Mouse (Mus musculus): ENCODE data around the gene Gm20075. TPM values are rescaled to one million over a fixed set of nuclear protein-coding genes. Genes with fewer than 3 reads are reported as not detected.
"Not testable (repeated sequence)": the region's sequence is repeated elsewhere in the genome, so short reads cannot be mapped to it uniquely, and the experiment has no call there.

The Gm20075 gene
- 28.4 and 29.3 TPM in 2 replicates for polyA plus RNA-seq (2015; fragmentation: Nextera tagmentation; extraction: Ambion mirVana)

DNA sequence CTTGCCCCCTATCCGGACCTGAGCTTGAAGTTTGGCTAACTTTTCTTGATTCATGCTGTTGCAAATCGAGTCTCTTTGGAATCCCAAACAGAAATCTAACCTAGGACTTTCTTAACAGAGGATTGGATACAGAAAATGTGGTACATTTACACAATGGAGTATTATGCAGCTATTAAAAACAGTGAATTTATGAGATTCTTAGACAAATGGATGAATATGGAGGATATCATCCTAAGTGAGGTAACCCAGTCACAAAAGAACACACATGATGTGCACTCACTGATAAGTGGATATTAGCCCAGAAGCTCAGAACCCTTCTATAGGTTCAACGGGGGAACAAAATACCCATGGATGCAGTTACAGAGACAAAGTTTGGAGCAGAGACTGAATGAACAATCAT, at the start of gene Gm20075:
Gm20075 (minus strand) TSS at position 101 of the 400 bp plus-strand sequence.
- not testable (repeated sequence) for DNase-seq (ENCODE audit: low spot score)

DNA sequence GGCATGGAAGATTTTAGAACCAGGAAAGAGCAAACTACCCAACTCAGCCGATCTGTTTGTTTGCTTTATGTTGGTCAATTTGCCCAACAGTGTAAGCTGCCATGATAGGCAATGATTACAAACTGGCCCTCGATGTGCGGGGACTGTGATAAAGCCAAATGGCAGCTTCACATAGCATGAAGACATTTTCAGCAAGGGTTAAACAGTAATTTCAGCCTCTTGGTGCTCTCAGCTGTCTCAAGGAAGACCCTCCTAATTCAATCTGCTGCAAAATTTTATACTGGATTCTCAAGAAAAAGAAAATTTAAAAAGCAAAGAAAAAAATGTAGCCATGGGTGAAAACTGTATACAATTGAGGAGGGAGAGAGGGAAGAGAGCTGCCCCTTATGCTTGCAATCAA, 47.9 kb upstream of the Gm20075 start:
- no peak for DNase-seq (ENCODE audit: low spot score)

DNA sequence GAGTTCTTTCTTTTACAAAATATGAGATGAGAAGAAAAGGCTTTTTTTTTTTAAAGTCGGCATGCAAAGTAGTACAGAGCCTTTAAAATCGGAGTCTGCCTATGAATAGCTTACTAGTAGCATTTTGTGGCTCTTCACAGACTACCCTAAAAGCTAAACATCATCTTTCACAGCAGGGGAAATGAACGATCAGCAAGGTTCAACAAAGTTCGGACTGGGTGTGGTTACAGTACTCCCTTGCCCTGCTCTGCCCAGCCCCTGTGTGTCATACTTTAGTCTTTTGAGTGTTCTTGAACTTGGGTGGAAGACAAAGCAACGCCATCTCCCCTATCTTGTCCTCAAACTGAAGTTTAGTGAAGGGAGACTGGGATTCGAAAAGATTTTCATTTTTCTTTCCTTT, 45.5 kb upstream of the Gm20075 start:
- no peak for DNase-seq (ENCODE audit: low spot score)

DNA sequence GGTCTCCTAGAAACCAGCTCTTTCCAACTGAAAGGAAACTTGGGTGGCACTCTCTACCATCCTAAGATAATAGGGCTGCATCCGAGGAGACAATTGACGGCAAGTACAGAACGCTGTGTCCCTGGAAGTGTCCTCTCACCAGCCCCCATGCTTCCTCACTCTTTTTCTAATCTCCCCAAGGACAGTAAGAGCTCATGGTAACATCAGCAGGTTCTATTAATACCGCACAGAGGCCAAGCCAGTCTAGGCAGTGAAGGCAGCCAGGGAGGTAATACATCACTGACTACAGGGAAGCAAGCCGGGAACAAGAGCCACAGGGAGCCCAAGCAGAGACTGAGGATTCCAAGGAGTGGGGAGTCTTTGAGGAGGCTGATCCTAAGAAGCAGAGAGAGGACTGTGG, 43.8 kb upstream of the Gm20075 start:
- DNase-seq (ENCODE audit: low spot score) = no peak

DNA sequence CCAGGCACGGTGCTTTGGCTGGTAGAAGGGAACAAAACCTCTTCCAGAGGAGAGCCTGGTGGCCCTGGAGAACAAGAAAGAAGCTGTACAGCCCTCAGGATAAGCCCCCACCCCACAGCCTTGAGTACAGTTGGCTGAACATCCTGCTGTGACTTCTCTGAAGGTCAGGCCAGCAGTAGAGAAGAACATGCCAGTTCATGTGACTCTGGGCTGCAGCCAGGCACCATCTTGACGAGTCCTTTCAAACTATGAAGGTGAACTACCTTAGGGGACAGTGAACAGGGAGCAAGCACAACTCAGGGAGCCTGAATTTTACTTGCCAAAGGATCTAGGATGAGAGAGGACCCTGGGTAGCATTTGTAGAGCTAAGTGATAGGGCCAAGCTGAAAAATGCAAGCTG, 31.5 kb upstream of the Gm20075 start:
- DNase-seq (ENCODE audit: low spot score) = no peak

DNA sequence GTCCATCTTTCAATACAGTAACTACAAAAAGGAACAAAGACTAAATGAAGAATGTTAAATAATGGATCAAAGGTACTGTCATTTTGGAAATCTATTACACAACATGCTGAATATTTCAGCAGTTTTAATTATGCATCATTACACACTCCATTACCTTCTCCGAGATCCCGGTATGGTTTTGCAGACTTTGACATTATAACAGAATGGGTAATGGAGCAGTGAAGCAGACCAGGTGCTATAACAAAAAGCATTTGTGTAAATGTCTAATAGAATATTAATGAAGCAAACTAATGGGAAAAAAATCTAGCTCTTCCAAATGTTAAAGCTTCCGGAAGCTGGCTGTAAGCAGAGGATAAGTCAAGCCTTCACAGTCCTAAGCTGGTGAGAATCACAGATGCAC, 29.6 kb upstream of the Gm20075 start:
- no peak for DNase-seq (ENCODE audit: low spot score)

DNA sequence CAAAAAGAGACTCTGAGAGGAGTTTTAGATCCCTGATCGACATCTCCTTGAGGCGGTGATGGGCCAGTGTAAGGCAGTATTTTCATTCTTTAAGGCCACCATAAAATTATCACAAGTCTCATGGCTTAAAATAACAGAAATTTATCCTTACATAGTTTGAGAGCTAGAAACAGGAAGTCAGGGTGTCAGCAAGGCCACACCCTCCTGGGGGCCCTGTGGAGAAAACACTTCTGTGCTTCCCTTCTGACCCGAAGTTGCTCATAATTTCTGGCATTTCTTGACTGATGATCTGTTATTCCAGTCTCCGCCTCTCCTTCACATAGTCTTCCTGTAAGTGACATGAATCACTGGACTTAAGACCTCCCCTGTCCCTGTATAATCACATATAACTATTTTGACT, 25.2 kb upstream of the Gm20075 start:
- DNase-seq (ENCODE audit: low spot score) = no peak

DNA sequence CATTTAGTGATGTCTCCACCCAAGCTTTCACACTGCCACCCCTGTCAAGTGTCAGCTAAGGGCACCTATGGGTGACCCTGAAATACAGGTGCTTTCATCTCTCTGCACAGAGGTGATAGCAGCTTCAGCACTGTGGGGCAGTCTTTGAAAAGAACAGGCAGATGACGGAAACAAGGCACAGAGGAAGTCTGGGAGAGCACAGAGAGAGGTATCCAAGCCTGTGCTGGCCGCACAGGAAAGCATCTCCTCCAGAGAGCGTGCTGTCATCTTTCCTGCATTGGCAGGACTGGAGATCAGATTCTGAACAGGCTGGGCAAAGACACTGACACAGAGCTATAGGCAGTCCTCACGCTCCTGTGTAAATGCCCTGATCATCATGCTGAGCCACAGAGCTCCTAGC, 9.8 kb upstream of the Gm20075 start:
- no peak for DNase-seq (ENCODE audit: low spot score)

DNA sequence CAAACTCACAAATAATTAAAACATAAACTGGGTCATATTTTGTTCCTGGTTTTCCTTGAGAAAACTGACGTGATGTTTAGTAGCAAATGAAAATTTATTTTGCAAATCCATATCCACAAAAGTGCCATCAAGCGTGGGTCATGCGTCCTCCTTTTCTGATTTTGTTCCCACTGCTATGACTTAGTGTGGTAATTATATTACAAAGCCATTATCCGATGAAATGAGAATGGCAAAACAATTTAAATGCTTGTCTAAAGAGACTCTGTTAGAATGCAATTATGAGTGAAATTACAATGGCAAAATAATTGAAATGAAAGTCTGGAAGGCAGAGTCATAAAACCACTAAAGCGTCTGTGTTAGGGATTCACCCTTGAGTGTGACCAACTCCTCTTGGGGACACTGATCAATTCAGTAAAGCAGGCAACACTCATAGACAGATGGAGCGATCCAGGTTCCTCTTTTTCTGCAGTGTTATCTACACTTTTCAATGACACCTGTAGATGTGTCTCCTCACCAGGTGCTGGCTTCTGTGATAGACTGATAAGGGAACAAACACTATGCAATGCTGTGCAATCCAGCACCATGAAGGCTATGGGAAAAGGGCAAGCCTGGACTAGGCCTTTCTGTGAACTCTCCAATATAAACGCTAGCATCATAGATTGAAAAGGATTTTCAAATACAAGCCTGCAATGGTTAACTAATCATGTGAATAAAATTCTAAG, 4.6 kb upstream of the Gm20075 start:
- DNase-seq (ENCODE audit: low spot score) = no peak

DNA sequence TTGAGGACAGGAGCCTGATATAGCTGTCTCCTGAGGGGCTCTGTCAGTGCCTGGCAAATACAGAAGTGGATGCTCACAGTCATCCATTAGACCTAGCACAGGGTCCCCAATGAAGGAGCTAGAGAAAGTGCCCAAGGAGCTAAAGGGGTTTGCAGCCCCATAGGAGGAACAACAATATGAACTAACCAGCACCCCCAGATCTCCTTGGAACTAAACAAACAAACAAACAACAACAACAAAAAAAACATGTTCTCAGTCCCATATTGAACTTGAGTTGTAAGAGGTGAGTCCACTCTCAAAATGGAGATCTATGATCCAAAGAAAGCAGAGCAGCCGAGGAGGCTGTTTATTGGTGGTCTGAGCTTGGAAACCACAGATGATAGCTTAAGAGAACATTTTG, 578 bp upstream of the Gm20075 start, which contains the start of gene Gm17190:
Gm17190 (plus strand) TSS at position 301 of the 400 bp plus-strand sequence.
- not testable (repeated sequence) for DNase-seq (ENCODE audit: low spot score)

DNA sequence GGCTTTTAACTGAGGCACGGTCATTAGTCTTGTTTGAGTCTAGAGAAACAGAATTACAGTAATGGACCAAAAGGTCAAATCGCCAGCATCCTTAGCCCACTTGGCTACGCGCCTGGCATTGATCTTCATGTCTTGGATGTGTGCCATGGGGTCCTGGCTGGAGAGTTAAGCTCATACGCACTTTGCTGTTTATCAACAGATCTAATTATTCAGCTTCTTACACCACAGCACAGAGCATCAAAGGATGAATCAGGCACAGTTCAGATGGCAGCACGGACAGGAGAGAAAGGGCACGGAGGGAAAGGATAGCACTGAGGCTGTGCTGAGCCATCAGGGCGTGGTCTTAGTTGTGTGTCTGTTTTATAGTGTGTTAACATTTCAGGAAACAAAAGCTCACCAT, 7.6 kb downstream of the Gm20075 start:
- no peak for DNase-seq (ENCODE audit: low spot score)

DNA sequence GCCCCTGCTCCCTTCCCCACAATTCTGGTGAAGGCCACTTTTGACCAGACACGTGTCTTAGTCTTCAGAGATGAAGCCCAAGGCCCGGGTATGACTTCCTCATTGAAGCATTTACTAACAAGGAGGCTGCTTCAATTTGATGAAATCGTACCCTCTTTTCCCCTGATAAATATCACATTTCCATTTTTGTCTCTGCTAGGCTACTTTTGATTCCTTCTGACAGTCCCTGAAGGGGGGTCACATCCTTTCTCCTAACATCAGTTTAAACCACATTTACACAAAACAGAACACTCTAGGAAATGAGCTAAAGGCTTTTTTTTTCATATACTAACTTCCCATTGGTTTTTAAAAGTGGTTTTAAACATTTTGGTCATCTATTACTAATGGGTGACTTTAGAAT, 28.4 kb downstream of the Gm20075 start:
- no peak for DNase-seq (ENCODE audit: low spot score)

DNA sequence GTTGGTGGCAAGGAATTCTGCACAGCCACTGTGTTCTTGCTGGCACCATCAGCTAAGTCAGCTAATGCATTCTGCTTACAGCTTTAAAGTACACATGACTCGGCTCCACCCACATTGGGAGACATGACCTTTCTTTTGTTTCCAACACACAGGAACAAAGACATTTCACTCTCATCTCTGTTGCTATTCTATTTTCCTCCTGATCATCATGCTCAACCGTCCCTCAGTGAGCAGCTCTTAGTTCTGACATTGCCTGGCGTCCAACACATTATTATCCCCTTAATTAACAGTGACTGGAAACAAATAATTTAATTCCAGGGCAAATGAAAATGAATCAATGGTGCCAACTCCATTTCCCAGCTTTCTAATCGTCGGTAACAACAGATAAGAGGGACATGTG, 35.8 kb downstream of the Gm20075 start:
- DNase-seq (ENCODE audit: low spot score) = no peak

DNA sequence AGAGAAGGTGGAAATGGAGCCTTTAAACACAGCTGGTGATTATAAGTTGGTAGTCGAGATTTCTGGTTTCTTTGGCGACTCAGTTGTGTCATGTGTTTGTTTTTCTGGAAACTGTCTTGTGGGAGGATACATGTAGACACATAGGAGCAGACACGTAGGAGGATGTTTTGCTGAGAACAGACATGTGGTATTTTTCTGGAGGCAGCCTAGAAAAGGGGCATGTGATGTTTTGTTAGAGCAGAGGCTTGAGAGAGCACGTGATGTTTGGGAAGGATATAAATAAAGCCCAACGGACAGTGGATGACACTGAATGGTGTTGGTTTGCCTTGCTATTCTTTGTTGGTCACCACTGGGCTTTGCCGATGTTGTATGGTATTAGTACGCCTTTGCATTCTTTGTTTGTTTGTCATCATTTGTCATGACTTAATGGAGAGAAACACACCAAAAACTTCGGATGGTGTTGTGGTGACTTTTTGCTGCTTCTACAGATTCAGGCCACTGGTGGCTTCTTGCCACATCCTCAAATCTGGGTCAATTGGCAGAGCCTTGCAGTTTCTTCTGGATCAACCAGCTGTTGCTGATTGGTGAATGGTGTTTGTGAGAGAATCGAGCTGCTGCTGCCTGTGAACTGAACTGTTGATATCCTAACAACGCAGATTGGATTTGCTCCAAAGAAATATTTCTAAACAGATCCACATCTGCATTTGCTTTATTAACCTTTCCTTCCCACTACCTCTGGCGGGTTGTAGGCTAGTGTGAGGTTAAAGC, 40.7 kb downstream of the Gm20075 start:
- no peak for DNase-seq (ENCODE audit: low spot score)

DNA sequence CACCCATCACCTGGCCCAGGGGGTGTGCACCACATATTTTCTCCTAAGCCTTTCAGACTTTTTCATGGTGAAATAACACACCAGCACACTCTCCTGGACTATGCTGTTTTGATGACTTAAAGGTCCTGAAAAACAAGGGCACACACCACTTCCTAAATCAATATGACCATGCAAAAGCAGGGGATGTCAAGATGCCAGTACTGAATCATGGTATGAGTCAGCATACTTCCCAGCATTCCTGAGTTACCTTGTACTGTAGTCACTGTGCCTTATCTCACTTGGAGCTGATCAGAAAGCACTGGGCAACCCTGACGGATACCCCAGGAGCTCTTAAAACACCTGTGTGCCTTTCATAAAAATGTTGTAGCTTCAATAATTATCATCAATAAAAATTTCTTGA, 41.6 kb downstream of the Gm20075 start:
- no peak for DNase-seq (ENCODE audit: low spot score)

DNA sequence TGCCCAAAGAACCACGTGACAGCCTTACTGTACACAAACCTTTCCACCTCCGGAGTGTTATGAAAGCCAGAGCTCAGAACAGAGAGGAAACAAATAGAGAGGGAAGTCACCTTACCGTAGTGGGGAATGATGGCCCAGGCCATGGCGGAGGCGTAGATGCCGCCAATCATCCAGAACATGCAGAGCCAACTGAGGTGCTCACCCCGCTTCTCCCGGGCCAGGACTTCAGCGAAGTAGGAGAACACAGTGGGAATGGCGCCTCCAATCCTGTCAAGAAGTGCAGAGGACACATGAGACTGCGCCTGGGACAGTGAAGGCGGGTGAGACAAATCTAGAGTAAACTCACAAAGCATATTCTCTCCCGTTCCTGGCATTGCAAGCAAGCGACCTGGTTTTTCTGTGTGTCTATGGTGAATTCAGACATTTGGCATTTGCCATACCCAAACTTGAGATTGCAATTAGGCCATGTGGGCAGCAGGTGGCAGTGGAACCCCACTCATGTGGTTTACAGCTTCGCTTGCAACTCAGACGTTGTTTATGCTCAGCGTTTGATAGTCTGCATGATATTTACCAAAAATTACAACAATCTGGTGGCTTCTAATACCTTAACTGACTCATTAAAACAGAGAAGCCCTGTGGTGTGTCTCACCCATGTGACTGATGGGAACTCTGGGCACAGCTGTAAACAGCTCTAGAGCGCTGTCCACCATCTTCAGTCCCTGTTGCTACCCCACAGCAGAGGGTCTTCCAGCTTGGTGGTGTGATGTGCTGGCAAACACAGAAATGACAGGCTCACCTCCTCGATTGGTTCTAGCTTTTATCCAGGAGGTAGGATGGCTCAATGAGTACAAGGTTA, 50.6 kb downstream of the Gm20075 start:
- peak; percentile 18 for DNase-seq (ENCODE audit: low spot score)

Other genes starting within 250 kb of the Gm20075 start
- 10.1 and 12.7 TPM in 2 replicates for gene Iqgap2, start 189.5 kb downstream of the Gm20075 start, polyA plus RNA-seq (2015; fragmentation: Nextera tagmentation; extraction: Ambion mirVana)
- not detected in 2 replicates for gene Gm17190, start 678 bp upstream of the Gm20075 start, polyA plus RNA-seq (2015; fragmentation: Nextera tagmentation; extraction: Ambion mirVana)
- 0.39 and 1.1 TPM in 2 replicates for gene Sv2c, start 51.2 kb upstream of the Gm20075 start, polyA plus RNA-seq (2015; fragmentation: Nextera tagmentation; extraction: Ambion mirVana)

All from thymus, postnatal 0 days (tissue).